Mouse (Mus musculus) erythroblast, embryonic 14.5 days (primary cell): ENCODE data around the gene Tenm2.

Source experiments
- GATA1 ChIP-seq: IDR thresholded peaks from 2 replicates; pipeline ENCODE4 v1.6.1; 2012; ENCODE audit warnings: low read length, inconsistent platforms, mixed read lengths
- TAL1 ChIP-seq: IDR thresholded peaks from 3 replicates; pipeline ENCODE4 v1.6.1; 2012; ENCODE audit warnings: low read length, inconsistent platforms, mixed read lengths

GRCm38 (mm10) chr11:36454076-36454475 is 781.7 kb downstream of the Tenm2 start:
- TF ChIP-seq GATA1 (no peak), TAL1 (no peak)
